8 mouse cellular contexts compared by ENCODE assay signal in genomic region chr5:132541951-132542350, GRCm38 (mm10). TPM values are rescaled to one million over a fixed set of nuclear protein-coding genes. Genes with fewer than 3 reads are reported as not detected.
DNase-seq lines count a peak whose midpoint lies in the region; ATAC-seq and TF ChIP-seq lines count a peak whose summit lies in the region.

No protein-coding gene starts in this region.

- TF ChIP-seq CTCF in left cerebral cortex, adult 2 months (IDR thresholded peaks at IDR 0.05): no peak
- no peak for TF ChIP-seq CTCF in cortical plate, adult 2 months (IDR thresholded peaks at IDR 0.05; ENCODE audit: extremely low read depth, insufficient read depth, low read length)

- H3K9me3 ChIP-seq in forebrain, embryonic 13.5 days (replicated peaks): no peaks in the 10 kb centered on the region
- no peaks in the 10 kb centered on the region for H3K9me3 ChIP-seq in limb, embryonic 11.5 days (ENCODE audit: control insufficient read depth, low read length)
- H3K9me3 ChIP-seq in neural tube, embryonic 12.5 days: no peaks in the 10 kb centered on the region

- peak overlapping the region; percentile 81 for H3K4me2 ChIP-seq in forebrain, embryonic 13.5 days
- peak overlapping the region; percentile 78 for H3K4me2 ChIP-seq in limb, embryonic 11.5 days (ENCODE audit: low read depth, severe bottlenecking)
- peak overlapping the region; percentile 75 for H3K4me2 ChIP-seq in neural tube, embryonic 12.5 days (replicated peaks)

- 1% methylated on average over 14 of the region's 21 CpGs for WGBS in forebrain, embryonic 13.5 days
- WGBS in limb, embryonic 11.5 days: 0% methylated on average over 13 of the region's 21 CpGs
- WGBS in neural tube, embryonic 12.5 days: 0% methylated on average over 14 of the region's 21 CpGs

- H3K36me3 ChIP-seq in forebrain, embryonic 13.5 days (ENCODE audit: poor library complexity, severe bottlenecking): no peaks in the 10 kb centered on the region
- H3K36me3 ChIP-seq in limb, embryonic 11.5 days (ENCODE audit: control insufficient read depth, insufficient read depth, low read length): no peaks in the 10 kb centered on the region
- no peaks in the 10 kb centered on the region for H3K36me3 ChIP-seq in neural tube, embryonic 12.5 days

- DNase-seq in left cerebral cortex, adult 2 months (ENCODE audit: extremely low spot score in 1 of 2, low spot score in 2 of 2): no peak
- no peak for DNase-seq in left cerebral cortex, adult 9 months (ENCODE audit: low spot score in 2 of 2)
- DNase-seq in limb, embryonic 11.5 days (ENCODE audit: low spot score): peak; percentile 68
- no peak for DNase-seq in urinary bladder, postnatal 10 days (ENCODE audit: low spot score)
- DNase-seq in layer of hippocampus, postnatal 36 days: no peak

- intact Hi-C loops in left cerebral cortex, adult 2 months (cut with DNase I): loop anchor here (2.0 to 10.0 kb wide), 8 partner anchors 69 to 1253 kb away; no protein-coding TSS in a partner anchor

- H3K9ac ChIP-seq in forebrain, embryonic 13.5 days: peak overlapping the region; percentile 98
- H3K9ac ChIP-seq in limb, embryonic 11.5 days (ENCODE audit: low read length): peak overlapping the region; percentile 90
- peak overlapping the region; percentile 83 for H3K9ac ChIP-seq in neural tube, embryonic 12.5 days

- H3K27me3 ChIP-seq in forebrain, embryonic 13.5 days: no peaks in the 10 kb centered on the region
- H3K27me3 ChIP-seq in limb, embryonic 11.5 days (ENCODE audit: control insufficient read depth, insufficient read depth, low read length): no peaks in the 10 kb centered on the region
- H3K27me3 ChIP-seq in neural tube, embryonic 12.5 days (replicated peaks): no peaks in the 10 kb centered on the region

- H3K27ac ChIP-seq in left cerebral cortex, adult 2 months: peak overlapping the region; percentile 88
- no peak overlapping the region for H3K27ac ChIP-seq in cortical plate, adult 2 months (ENCODE audit: insufficient read depth, low read length)
- H3K27ac ChIP-seq in forebrain, embryonic 13.5 days: peak overlapping the region; percentile 93
- H3K27ac ChIP-seq in limb, embryonic 11.5 days (replicated peaks; ENCODE audit: low read depth, low read length): peak overlapping the region; percentile 88
- H3K27ac ChIP-seq in neural tube, embryonic 12.5 days: peak overlapping the region; percentile 64

- TF ChIP-seq POLR2A in cortical plate, adult 2 months (IDR thresholded peaks at IDR 0.05; ENCODE audit: extremely low read depth, insufficient read depth, low read length): no peak

- H3K4me1 ChIP-seq in cortical plate, adult 2 months (ENCODE audit: control insufficient read depth, insufficient read depth, low read length): no peaks in the 10 kb centered on the region
- H3K4me1 ChIP-seq in forebrain, embryonic 13.5 days: peaks cover 54% of the 10 kb centered on the region
- H3K4me1 ChIP-seq in limb, embryonic 11.5 days (ENCODE audit: control insufficient read depth, insufficient read depth, low read length): peaks cover 12% of the 10 kb centered on the region
- H3K4me1 ChIP-seq in neural tube, embryonic 12.5 days: peaks cover 25% of the 10 kb centered on the region

- ATAC-seq in forebrain, embryonic 13.5 days: no peak
- no peak for ATAC-seq in limb, embryonic 11.5 days (ENCODE audit: insufficient number of reproducible peaks, low FRiP score, low TSS enrichment, low read depth)
- no peak for ATAC-seq in neural tube, embryonic 12.5 days (ENCODE audit: low FRiP score, low read depth)

- H3K4me3 ChIP-seq in left cerebral cortex, adult 2 months: peak overlapping the region; percentile 91
- H3K4me3 ChIP-seq in cortical plate, adult 2 months (ENCODE audit: insufficient read depth, low read length): peak overlapping the region; percentile 87
- peak overlapping the region; percentile 91 for H3K4me3 ChIP-seq in forebrain, embryonic 13.5 days
- peak overlapping the region; percentile 83 for H3K4me3 ChIP-seq in limb, embryonic 11.5 days (ENCODE audit: low read depth, low read length)
- H3K4me3 ChIP-seq in neural tube, embryonic 12.5 days: peak overlapping the region; percentile 89

RNA-seq across cellular contexts. Expression of gene Auts2, which starts 1.2 kb away (rescaled TPM):
- 100 to 1,000 TPM; 117 to 146 TPM for total RNA-seq in left cerebral cortex, adult 2 months (2021)
- 28.8 and 29.7 TPM in 2 replicates for polyA plus RNA-seq in cortical plate, adult 2 months (2012; rRNA removed)
- polyA plus RNA-seq in forebrain, embryonic 13.5 days (2015; fragmentation: Nextera tagmentation; extraction: Ambion mirVana): 84.0 and 95.1 TPM in 2 replicates
- 53.4 and 62.0 TPM in 2 replicates for polyA plus RNA-seq in limb, embryonic 11.5 days (2014; fragmentation: Nextera tagmentation; extraction: Ambion mirVana)
- polyA plus RNA-seq in neural tube, embryonic 12.5 days (2016; fragmentation: Nextera tagmentation; extraction: Ambion mirVana): 74.1 and 81.4 TPM in 2 replicates
- total RNA-seq in layer of hippocampus, postnatal 36 days (2021): 100 to 1,000 TPM; 140 to 181 TPM
